Mouse (Mus musculus) layer of hippocampus, adult 9-10 months (tissue): Measurements from ENCODE around the gene Ildr1.

Experiments
- DNase-seq: peaks from one replicate; pipeline ENCODE4 v3.0.0; 2022; ENCODE audit warnings: low spot score

The Ildr1 gene

DNA sequence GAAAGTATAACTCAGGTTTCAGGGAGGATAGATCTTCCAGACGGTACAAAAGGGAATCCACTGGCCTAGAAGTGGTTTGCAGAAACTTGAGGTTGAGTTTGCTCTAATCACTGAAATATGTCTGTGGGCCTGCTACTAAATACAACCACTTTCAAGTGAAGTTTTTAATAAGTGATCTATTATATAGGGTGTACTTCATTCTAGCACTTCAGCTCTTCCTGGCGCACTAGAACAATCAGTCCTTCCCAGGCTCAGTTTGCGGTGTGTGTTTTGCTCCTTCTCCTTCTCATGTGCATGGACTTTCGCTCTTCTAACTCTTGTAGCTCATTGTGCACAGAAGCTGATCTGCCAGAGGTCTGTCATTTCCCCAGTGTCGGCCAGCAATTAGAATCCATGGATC is 79.2 kb downstream of the Ildr1 start:
- no peak for DNase-seq

DNA sequence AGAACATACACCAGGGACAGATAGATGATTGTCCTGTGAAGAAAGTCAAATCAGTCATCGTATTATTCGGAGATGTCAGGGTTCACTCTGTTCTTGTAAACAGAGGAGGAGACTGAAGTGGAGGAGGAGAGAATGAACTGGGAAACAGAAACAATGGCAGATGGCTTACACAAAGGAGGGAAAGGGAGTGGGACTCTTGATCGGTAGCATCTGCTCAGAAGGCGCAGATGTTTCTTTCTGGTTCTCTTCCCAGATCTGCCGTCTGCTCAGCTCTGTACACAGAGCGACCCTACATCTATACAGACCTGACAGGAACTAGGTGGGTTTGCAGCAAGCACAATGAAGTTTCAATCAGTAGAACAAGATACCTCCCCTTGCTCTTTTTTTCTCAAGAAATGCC is 81.9 kb downstream of the Ildr1 start:
- DNase-seq: peak; percentile 17
